Mouse (Mus musculus) neural tube, embryonic 11.5 days (tissue): ENCODE measurements around the gene Dhcr24. TPM values are rescaled to one million over a fixed set of nuclear protein-coding genes. Genes with fewer than 3 reads are reported as not detected.

Experiments used
- ATAC-seq: fragments of 200-750 bp; cut with Nextera tagmentation; 2 replicates; pipeline ENCODE4 v1.8.0; 2017; ENCODE audit warnings: moderate number of reproducible peaks, mild to moderate bottlenecking, moderate TSS enrichment, moderate library complexity; ENCODE audit not compliant: insufficient read depth, low FRiP score, low TSS enrichment
- DNase-seq: peaks from one replicate; pipeline ENCODE4 v3.0.0-alpha.2; 2015; ENCODE audit warnings: low spot score
- H3K27ac ChIP-seq: fragments of 300-500 bp; sonication (generic); 2 replicates; pipeline ENCODE4 v1.5.1; 2014; ENCODE audit warnings: low read depth, mild to moderate bottlenecking, low read length
- H3K27me3 ChIP-seq: fragments of 300-500 bp; sonication (generic); 2 replicates; pipeline ENCODE4 v1.6.1; 2014; ENCODE audit warnings: mild to moderate bottlenecking, low read length, mixed read lengths; ENCODE audit not compliant: control insufficient read depth, insufficient read depth
- H3K36me3 ChIP-seq: fragments of 300-500 bp; sonication (generic); 2 replicates; pipeline ENCODE4 v1.6.1; 2014; ENCODE audit warnings: mild to moderate bottlenecking, low read length, moderate library complexity, mixed read lengths; ENCODE audit not compliant: control insufficient read depth, insufficient read depth
- H3K4me1 ChIP-seq: fragments of 300-500 bp; sonication (generic); 2 replicates; pipeline ENCODE4 v1.6.1; 2014; ENCODE audit warnings: low read length, mixed read lengths; ENCODE audit not compliant: control insufficient read depth, insufficient read depth
- H3K4me2 ChIP-seq: fragments of 300-500 bp; sonication (generic); 2 replicates; pipeline ENCODE4 v1.6.1; 2014; ENCODE audit warnings: low read depth, mild to moderate bottlenecking, moderate library complexity
- H3K4me3 ChIP-seq: fragments of 300-500 bp; sonication (generic); 2 replicates; pipeline ENCODE4 v1.5.1; 2014; ENCODE audit warnings: low read depth, low read length
- H3K9ac ChIP-seq: fragments of 300-500 bp; sonication (generic); 2 replicates; pipeline ENCODE4 v1.6.1; 2014; ENCODE audit warnings: mild to moderate bottlenecking, low read length
- H3K9me3 ChIP-seq: fragments of 300-500 bp; sonication (generic); 2 replicates; pipeline ENCODE4 v1.6.1; 2016; ENCODE audit warnings: low read length; ENCODE audit not compliant: control insufficient read depth
- WGBS: fragments of 180-500 bp; shearing (Covaris S2); extraction: QIAGEN DNeasy Blood & Tissue Kit; methylation state at CpG from one replicate; pipeline ENCODE4 v1.1.7; 2014; 5-methylcytosine and 5-hydroxymethylcytosine counted together
- polyA plus RNA-seq: library from polyadenylated mRNA; unstranded; fragments of >200 nt; fragmentation: Nextera tagmentation; extraction: Ambion mirVana; gene quantifications from 2 replicates; pipeline ENCODE4 v1.2.1, GENCODE M21; 2014

Dhcr24 gene
- polyA plus RNA-seq, 1 experiment from 2014 or later = 30.4 TPM

- Histone ChIP-seq H3K4me2 (no peak overlapping the region), H3K9ac (no peak overlapping the region), H3K4me1 (no peaks in the 10 kb centered on the region), H3K36me3 (no peaks in the 10 kb centered on the region), H3K9me3 (no peaks in the 10 kb centered on the region), H3K27ac (no peak overlapping the region), H3K27me3 (no peaks in the 10 kb centered on the region), H3K4me3 (no peak overlapping the region)
- 48% methylated on average over 9 of the region's 9 CpGs for WGBS
- DNase-seq (no peak), ATAC-seq (no peak)
Observed at GRCm38 (mm10) chr4:106634086-106634479, 73.2 kb downstream of the Dhcr24 start.

Other genes starting within 250 kb of the Dhcr24 start
- gene Usp24, start 244.8 kb upstream of the Dhcr24 start, polyA plus RNA-seq = 9.8 and 10.9 TPM in 2 replicates
- 1.1 and 1.2 TPM in 2 replicates for gene Pcsk9, start 96.7 kb upstream of the Dhcr24 start, polyA plus RNA-seq
- gene Bsnd, start 68.8 kb upstream of the Dhcr24 start, polyA plus RNA-seq = not detected in 2 replicates
- 0.20 and 0.27 TPM in 2 replicates for gene Lexm, start 56.2 kb downstream of the Dhcr24 start, polyA plus RNA-seq
- gene Ttc22, start 61.4 kb downstream of the Dhcr24 start, polyA plus RNA-seq = 0.36 and 0.39 TPM in 2 replicates
- gene Pars2, start 90.0 kb downstream of the Dhcr24 start, polyA plus RNA-seq = 11.5 and 12.5 TPM in 2 replicates
- gene Ttc4, start 117.9 kb downstream of the Dhcr24 start, polyA plus RNA-seq = 96.0 and 114 TPM in 2 replicates
- not detected in 2 replicates for gene Mroh7, start 169.9 kb downstream of the Dhcr24 start, polyA plus RNA-seq
- not detected in 2 replicates for gene Fam151a, start 172.9 kb downstream of the Dhcr24 start, polyA plus RNA-seq
- gene Acot11, start 244.0 kb downstream of the Dhcr24 start, polyA plus RNA-seq = 1.4 and 1.8 TPM in 2 replicates